Mouse (Mus musculus): ENCODE measurements around the gene Htra1.

Gene Htra1

DNA sequence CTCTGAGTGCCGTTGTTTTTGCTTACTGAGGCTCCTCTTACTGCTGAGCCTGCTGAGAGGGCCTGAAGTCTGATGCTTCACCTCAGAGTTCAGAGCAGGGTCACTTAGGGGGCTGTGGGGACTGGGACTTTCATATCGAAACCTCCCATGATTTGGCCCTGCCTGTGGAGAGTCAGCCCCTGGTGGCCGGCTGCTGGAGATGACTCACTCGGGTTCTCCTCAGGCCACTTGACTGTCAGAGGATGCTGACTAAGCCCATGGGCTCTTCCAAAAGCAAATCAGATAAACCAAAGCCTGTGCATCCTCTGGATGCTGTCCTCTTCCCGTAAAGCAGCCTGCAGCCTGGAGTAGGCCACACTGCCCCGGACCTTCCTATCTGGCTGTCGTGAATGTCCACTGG lies 32.6 kb downstream of the Htra1 start:
- DNase-seq = no peak

- DNase-seq = no peak
Observed at GRCm38 (mm10) chr7:130969076-130969475, 33.2 kb downstream of the Htra1 start.

GRCm38 (mm10) chr7:130969507-130969906 lies 33.6 kb downstream of the Htra1 start:
- no peak for DNase-seq

DNA sequence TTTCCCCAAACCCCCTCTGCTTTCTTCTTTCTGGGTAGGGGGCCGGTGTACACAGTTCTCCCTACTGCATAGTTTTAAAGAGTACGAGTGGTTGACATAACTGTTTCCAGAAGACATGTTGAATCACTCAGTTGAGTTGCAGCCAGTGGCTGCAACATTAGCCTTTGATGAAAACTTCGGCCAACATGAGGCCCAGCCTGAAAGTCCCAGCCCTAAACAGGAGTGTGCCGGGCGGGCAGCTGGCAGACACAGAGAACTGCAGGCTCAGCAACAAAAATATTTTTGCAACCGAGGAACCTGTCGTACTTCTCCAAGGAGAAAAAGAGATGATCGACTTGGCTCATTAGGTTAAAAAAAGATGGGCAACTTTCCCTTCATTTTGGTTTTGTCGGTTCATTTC lies 36.9 kb downstream of the Htra1 start:
- no peak for DNase-seq

DNA sequence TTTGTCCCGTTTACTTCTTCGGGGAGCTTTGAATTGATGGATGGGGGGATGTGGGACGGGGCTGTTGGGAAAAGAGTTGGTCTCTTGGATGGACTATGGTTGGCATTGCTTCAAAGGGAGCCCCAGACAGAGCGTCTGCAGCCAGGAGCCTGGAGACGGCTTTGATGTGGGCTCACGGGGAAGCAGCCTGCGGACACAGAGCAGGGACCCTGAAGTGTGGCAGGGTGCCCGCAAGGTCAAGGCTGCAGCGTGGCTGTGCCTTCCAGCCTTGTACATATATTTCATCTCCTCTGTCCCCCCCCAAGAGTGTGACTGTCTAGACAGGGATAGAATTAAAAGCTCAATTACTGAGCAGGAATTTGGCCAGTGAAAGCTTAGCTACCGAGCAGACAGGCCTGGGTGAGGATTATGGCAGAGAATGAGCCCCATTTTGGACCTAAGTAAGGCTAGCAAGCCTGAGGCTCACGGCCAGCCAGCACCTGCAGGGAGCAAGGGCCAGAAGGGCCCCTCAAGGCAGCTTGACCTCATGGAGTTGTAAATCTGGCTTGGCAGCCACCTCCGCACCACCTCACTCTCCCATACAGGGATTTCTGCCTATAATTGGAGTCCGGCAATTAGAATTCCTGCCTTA lies 40.5 kb downstream of the Htra1 start:
- no peak for DNase-seq

DNA sequence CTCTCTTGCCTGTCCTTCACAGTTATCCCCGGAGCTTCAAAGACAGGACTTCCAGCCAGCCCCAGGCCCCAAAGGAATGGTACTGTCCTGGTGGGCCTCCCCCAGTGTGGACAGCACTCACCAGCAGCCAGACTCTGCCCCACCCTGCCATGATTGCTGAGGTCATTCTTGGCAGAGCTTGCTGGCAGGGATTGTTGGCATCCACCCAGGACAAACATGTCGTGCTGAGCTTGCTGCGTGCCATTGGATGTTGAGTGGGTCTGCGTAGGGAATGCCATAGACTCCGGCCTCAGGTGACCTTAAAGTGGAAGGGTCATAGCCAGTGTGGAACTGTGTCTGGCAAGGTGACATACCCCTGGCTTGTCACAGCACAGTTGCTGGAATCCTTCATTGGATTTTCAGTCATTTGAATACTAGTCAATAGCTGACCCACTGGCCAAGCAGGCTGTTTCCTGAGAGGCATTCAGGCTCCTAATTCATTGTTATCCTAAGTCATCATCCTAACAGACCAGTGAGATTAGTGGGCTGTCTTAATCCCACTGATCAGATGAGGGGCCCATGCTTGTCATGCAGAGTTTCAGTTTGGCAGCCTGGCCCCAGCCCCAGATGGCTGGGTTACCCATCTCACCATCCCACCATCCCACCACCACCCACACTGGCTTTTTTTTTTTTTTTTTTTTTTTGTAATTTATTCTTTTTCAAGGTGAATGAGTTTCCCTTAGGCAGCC lies 42.0 kb downstream of the Htra1 start:
- peak; percentile 80 for DNase-seq

- DNase-seq = no peak
Observed at GRCm38 (mm10) chr7:130978545-130978944, 42.6 kb downstream of the Htra1 start.

GRCm38 (mm10) chr7:130980130-130980529 lies 44.2 kb downstream of the Htra1 start:
- no peak for DNase-seq

- DNase-seq = no peak
Observed at GRCm38 (mm10) chr7:130982371-130982770, 46.5 kb downstream of the Htra1 start.

- no peak for DNase-seq
Observed at GRCm38 (mm10) chr7:130982881-130983280, 47.0 kb downstream of the Htra1 start.

- no peak for DNase-seq
Observed at GRCm38 (mm10) chr7:130984294-130984693, 48.4 kb downstream of the Htra1 start.

DNA sequence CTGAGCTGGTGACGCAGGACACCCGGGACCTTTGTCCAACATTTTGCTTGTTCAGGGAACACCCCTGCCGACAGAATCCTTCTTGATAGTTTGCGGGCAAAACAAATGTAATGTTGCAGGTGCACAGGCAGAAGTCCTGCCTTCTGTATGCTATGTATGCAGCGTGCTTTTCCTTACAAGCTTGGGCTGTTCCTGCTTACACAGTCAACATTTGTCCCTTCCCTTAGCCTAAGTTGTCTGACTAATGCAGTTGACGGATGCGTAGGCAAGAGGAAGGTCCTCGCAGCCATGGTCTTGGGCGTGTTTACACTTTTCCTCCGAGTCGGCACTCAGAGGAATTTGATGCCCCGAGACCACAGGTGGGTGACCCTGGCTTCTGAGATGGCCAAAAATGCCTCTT lies 49.3 kb downstream of the Htra1 start:
- no peak for DNase-seq

- DNase-seq = no peak
Observed at GRCm38 (mm10) chr7:130985716-130986115, 49.8 kb downstream of the Htra1 start.

- DNase-seq = no peak
Observed at GRCm38 (mm10) chr7:130988146-130988545, 52.2 kb downstream of the Htra1 start.

- DNase-seq = no peak
Observed at GRCm38 (mm10) chr7:130989371-130989770, 53.5 kb downstream of the Htra1 start.

DNA sequence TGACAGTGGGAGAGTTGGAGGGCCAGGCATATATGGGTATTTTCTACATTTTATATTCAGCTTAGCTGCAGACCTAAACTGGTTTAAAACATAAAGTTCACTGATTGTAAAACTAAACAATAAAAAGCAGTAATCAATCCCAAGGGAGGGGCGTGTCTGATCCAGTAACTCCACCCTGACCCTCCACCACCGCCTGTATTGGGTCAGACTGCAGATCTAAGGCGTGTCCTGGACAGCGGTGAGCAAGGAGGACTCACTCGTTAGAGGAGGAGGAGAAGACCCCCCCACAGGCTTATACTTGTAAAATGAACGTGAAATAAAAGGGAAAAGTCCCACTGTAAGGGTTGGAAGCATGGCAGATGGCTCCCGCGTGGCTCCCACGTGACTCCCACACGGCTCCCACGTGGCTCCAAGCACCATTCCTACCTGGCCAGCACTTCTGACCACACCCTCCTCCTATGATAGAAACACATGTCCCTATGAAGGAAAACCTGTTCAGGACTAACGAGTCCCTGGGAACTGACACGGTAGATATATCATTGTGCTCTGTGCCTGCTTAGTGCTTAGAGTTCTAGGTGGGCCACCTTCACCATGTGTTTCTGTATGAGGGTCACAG lies 55.4 kb downstream of the Htra1 start:
- DNase-seq = no peak

DNA sequence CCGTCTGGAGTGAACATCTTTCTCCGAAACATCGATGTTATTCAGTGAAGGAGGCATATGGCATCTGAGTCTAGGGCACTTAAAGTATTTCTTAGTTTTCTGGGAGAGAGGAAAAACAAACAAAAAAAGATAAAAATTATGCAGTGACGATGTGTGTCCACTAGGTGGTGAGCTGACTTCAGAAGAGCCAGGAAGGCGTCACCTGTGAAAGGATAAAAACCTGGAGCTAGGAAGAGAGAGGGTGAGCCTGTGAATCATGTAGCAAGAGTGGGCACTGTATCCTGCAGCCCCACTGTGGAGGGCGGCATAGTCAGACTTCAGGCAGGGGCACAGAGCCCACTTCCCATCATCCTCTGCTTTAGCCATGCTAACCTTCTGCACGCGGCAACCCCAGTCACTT lies 58.0 kb downstream of the Htra1 start:
- no peak for DNase-seq

DNA sequence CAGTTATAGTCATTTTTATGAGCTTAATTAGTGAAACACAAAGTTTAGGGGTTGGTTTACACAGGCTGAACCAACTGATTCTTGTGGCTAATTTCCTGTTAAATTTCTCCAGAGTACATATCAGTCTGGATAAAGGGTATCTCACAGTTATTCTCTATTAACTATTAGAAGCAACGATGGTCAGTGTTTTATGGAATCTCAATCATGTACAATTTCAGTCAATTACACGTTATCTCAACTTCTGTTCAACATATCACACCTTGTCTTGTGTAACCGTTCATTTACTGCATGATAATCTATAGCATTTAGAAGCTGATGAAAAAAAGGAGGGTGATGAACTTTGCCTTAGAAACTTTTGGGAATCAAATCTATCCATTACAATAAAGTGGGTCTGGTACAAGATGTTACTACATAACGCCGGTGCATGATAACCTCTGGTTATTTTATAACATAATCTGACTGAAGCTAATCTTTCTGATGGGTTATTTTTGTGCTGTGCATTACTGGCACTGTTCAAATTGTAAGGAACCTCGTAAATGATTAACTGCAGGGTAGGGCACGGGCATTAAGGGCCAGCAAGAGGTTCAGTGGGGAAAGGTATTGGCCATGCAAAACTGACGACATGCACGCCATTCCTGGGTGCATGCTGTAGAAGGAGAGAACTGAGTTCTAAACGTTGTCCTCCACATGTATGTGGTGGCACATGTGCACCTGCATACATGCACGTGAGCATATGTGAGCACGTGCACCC lies 66.2 kb downstream of the Htra1 start:
- no peak for DNase-seq

DNA sequence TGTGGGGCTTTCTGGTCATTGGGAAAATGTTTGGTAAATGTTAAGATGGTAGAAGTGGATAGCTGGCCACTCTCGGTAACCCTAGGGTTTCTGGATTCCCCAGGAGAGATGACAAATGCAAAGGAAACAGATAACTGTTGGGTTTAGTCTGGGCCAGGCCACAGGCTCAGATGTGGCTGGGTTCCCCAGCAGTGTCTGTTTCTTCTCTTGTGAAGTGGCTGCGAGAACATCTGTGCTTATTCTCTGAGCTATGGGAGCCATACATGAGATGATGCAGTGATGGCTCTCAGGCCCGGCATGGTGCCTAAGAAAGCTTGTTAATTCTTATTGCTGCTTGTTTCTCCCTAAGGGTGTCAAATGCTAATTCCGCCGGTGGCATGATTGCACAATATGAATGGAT lies 68.2 kb downstream of the Htra1 start:
- no peak for DNase-seq

- DNase-seq = no peak
Observed at GRCm38 (mm10) chr7:131007221-131007620, 71.3 kb downstream of the Htra1 start.

- DNase-seq = no peak
Observed at GRCm38 (mm10) chr7:131009178-131009577, 73.3 kb downstream of the Htra1 start.

DNA sequence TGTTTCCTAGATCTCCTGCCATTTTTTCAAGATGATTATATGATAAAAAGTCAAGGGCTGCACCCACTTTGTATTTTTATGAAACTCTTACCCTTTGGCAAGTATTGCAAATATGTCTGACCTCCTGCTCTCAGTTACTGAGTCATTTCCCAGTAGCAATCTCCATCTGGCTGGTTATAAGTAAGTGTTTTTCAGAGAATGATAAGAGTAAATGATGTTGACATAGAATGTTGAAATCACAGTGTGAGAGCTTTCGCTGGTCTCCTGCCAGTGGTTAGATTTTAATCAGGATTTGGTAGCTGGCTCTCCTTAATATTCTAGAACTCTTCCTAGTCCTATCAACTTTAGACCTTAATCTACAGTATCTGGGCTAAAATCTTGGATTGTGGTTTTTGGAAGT lies 76.0 kb downstream of the Htra1 start:
- no peak for DNase-seq

DNA sequence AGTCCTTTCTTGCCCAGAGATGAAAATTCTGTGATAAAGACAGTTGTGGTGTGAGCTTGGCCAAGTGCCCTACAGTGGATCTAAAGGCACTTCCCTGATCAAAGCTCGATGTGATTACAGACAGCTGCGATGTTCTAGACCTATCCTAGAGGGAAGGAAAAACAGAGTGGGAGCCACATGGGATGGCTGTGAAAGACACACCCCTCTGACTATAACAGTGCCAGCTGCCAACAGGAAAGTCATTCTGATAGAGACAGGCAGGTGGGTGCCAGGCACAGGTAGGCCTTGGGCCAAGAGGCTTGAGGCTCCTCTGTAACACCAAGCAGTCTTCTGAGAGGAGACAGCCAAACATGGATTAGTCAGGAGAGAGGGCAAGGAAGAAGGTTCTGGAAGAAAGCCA lies 83.3 kb downstream of the Htra1 start:
- no peak for DNase-seq

DNA sequence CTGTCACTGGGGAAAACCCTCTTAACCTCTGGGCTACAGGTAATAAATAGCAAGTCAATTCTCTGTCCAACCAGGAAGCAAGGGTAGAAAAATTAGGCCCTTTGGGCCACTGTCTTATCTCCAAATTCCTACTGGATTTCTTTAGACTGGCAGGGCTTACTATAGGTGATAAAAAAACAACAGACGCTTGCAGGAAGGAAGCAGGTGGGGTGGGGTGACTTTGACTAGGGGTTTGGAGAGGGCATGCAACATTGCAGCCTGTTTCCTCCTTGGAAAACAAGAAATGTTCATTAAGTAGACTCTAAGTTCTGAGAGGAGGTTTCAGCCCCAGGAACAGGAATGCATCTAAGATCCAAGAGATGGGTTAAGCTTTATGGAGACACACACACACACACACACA lies 88.9 kb downstream of the Htra1 start:
- DNase-seq = no peak
